In genomic region chr1:63178308-63178707, GRCm38 (mm10) we compare ENCODE assay signal across 11 mouse cellular contexts. TPM values are rescaled to one million over a fixed set of nuclear protein-coding genes. Genes with fewer than 3 reads are reported as not detected.
DNase-seq lines count a peak whose midpoint lies in the region; ATAC-seq lines count a peak whose summit lies in the region.
"Had no signal": no experiment of that assay in that cellular context is flagged by ENCODE, and none has a peak within 500 bp of the region (broad histone marks: within the 10 kb centered on the region; RNA-seq: fewer than 3 reads in every experiment).

No protein-coding gene starts in this region.

- peak overlapping the region; percentile 78 for H3K4me2 ChIP-seq in kidney, embryonic 16.5 days (replicated peaks; ENCODE audit: low read depth, low read length)
- H3K4me2 ChIP-seq in embryonic facial prominence, embryonic 11.5 days (ENCODE audit: low read depth, low read length): peak overlapping the region; percentile 50; the same call in 1 of the 2 replicates
- peak overlapping the region; percentile 73; the same call in 1 of the 2 replicates for H3K4me2 ChIP-seq in limb, embryonic 11.5 days (ENCODE audit: low read depth, severe bottlenecking)
- H3K4me2 ChIP-seq in neural tube, embryonic 14.5 days (ENCODE audit: low read depth, low read length): peak overlapping the region; percentile 71

- no peaks in the 10 kb centered on the region for H3K27me3 ChIP-seq in kidney, embryonic 16.5 days (ENCODE audit: insufficient read depth, low read length)
- H3K27me3 ChIP-seq in embryonic facial prominence, embryonic 11.5 days (ENCODE audit: control insufficient read depth, insufficient read depth, low read length): no peaks in the 10 kb centered on the region
- no peaks in the 10 kb centered on the region for H3K27me3 ChIP-seq in limb, embryonic 11.5 days (ENCODE audit: control insufficient read depth, insufficient read depth, low read length)
- no peaks in the 10 kb centered on the region; the same call in 1 of the 2 replicates for H3K27me3 ChIP-seq in neural tube, embryonic 14.5 days (ENCODE audit: control insufficient read depth, insufficient read depth, low read length)

- DNase-seq in kidney, postnatal 25 days: no peak
- DNase-seq in embryonic facial prominence, embryonic 11.5 days (ENCODE audit: low spot score): no peak
- DNase-seq in limb, embryonic 11.5 days (ENCODE audit: low spot score): no peak
- DNase-seq in adrenal gland, adult 8-10 months: no peak
- no peak for DNase-seq in lung, adult 18-20 months
- DNase-seq: adrenal gland, postnatal 25 days; gastrocnemius, postnatal 10 days; thymus, postnatal 36 days had no signal

- H3K4me1 ChIP-seq in kidney, embryonic 16.5 days (ENCODE audit: insufficient read depth, low read length): peaks cover 23% of the 10 kb centered on the region
- H3K4me1 ChIP-seq in embryonic facial prominence, embryonic 11.5 days (ENCODE audit: control insufficient read depth, insufficient read depth, low read length): no peaks in the 10 kb centered on the region; the same call in none of the 2 replicates
- H3K4me1 ChIP-seq in limb, embryonic 11.5 days (ENCODE audit: control insufficient read depth, insufficient read depth, low read length): peaks cover 11% of the 10 kb centered on the region
- peaks cover 20% of the 10 kb centered on the region for H3K4me1 ChIP-seq in neural tube, embryonic 14.5 days (ENCODE audit: control insufficient read depth, insufficient read depth, low read length)

- no peak overlapping the region for H3K27ac ChIP-seq in kidney, embryonic 16.5 days (ENCODE audit: low read length)
- no peak overlapping the region for H3K27ac ChIP-seq in embryonic facial prominence, embryonic 11.5 days (replicated peaks; ENCODE audit: low read depth, low read length)
- H3K27ac ChIP-seq in limb, embryonic 11.5 days (replicated peaks; ENCODE audit: low read depth, low read length): no peak overlapping the region
- H3K27ac ChIP-seq in neural tube, embryonic 14.5 days (ENCODE audit: low read depth, low read length): no peak overlapping the region

- WGBS in kidney, embryonic 16.5 days: 62% methylated on average over 3 of the region's 3 CpGs
- 76% methylated on average over 3 of the region's 3 CpGs for WGBS in embryonic facial prominence, embryonic 11.5 days
- WGBS in limb, embryonic 11.5 days: 85% methylated on average over 3 of the region's 3 CpGs
- WGBS in neural tube, embryonic 14.5 days: 80% methylated on average over 3 of the region's 3 CpGs

- H3K9me3 ChIP-seq in kidney, embryonic 16.5 days (ENCODE audit: low read length): no peaks in the 10 kb centered on the region
- H3K9me3 ChIP-seq in embryonic facial prominence, embryonic 11.5 days (replicated peaks; ENCODE audit: control insufficient read depth, low read length): no peaks in the 10 kb centered on the region
- no peaks in the 10 kb centered on the region for H3K9me3 ChIP-seq in limb, embryonic 11.5 days (ENCODE audit: control insufficient read depth, low read length)
- no peaks in the 10 kb centered on the region for H3K9me3 ChIP-seq in neural tube, embryonic 14.5 days (ENCODE audit: control insufficient read depth, low read length)

- ATAC-seq in kidney, embryonic 16.5 days (ENCODE audit: low FRiP score, low TSS enrichment): no peak
- ATAC-seq in embryonic facial prominence, embryonic 11.5 days (replicated peaks; ENCODE audit: insufficient number of reproducible peaks, low FRiP score, low TSS enrichment, low read depth): no peak
- ATAC-seq in limb, embryonic 11.5 days (ENCODE audit: insufficient number of reproducible peaks, low FRiP score, low TSS enrichment, low read depth): no peak
- no peak for ATAC-seq in neural tube, embryonic 14.5 days (ENCODE audit: low read depth)
- no peak for ATAC-seq in megakaryocyte progenitor cell, adult 5-6 weeks (replicated peaks; ENCODE audit: poor library complexity)

- peaks cover 18% of the 10 kb centered on the region for H3K36me3 ChIP-seq in kidney, embryonic 16.5 days (ENCODE audit: insufficient read depth, low read length)
- H3K36me3 ChIP-seq in embryonic facial prominence, embryonic 11.5 days (replicated peaks; ENCODE audit: control insufficient read depth, insufficient read depth, low read depth, low read length): no peaks in the 10 kb centered on the region
- H3K36me3 ChIP-seq in limb, embryonic 11.5 days (ENCODE audit: control insufficient read depth, insufficient read depth, low read length): peaks cover 2% of the 10 kb centered on the region; the same call in 1 of the 2 replicates
- H3K36me3 ChIP-seq in neural tube, embryonic 14.5 days (ENCODE audit: control insufficient read depth, insufficient read depth, low read length): peaks cover 10% of the 10 kb centered on the region; the same call in 1 of the 2 replicates

- H3K9ac ChIP-seq in kidney, embryonic 16.5 days (replicated peaks; ENCODE audit: low read length): peak overlapping the region; percentile 98; the same call in 1 of the 2 replicates
- peak overlapping the region; percentile 96 for H3K9ac ChIP-seq in embryonic facial prominence, embryonic 11.5 days (replicated peaks; ENCODE audit: low read length)
- no peak overlapping the region for H3K9ac ChIP-seq in limb, embryonic 11.5 days (ENCODE audit: low read length)
- H3K9ac ChIP-seq in neural tube, embryonic 14.5 days (replicated peaks; ENCODE audit: low read depth, low read length): no peak overlapping the region

- H3K4me3 ChIP-seq in kidney, embryonic 16.5 days (ENCODE audit: low read length): peak overlapping the region; percentile 88
- H3K4me3 ChIP-seq in embryonic facial prominence, embryonic 11.5 days (ENCODE audit: low read depth, low read length): no peak overlapping the region
- peak overlapping the region; percentile 92 for H3K4me3 ChIP-seq in limb, embryonic 11.5 days (ENCODE audit: low read depth, low read length)
- H3K4me3 ChIP-seq in neural tube, embryonic 14.5 days (ENCODE audit: low read depth, low read length): no peak overlapping the region

RNA-seq across cellular contexts. Expression of gene Ndufs1, which starts 1.7 kb away (rescaled TPM):
- 188 TPM in 2 replicates for polyA plus RNA-seq in kidney, embryonic 16.5 days (2015; fragmentation: Nextera tagmentation; extraction: Ambion mirVana)
- 160 and 162 TPM in 2 replicates for polyA plus RNA-seq in embryonic facial prominence, embryonic 11.5 days (2014; fragmentation: Nextera tagmentation; extraction: Ambion mirVana)
- polyA plus RNA-seq in limb, embryonic 11.5 days (2014; fragmentation: Nextera tagmentation; extraction: Ambion mirVana): 148 and 154 TPM in 2 replicates
- 155 and 167 TPM in 2 replicates for polyA plus RNA-seq in neural tube, embryonic 14.5 days (2014; fragmentation: Nextera tagmentation; extraction: Ambion mirVana)
- 100 to 1,000 TPM; 185 to 263 (median 226) TPM for total RNA-seq in adrenal gland, adult 8-10 months (2022)
- total RNA-seq in megakaryocyte progenitor cell, adult 5-6 weeks (2015): 135 and 150 TPM in 2 replicates
- 147 and 172 TPM in 2 replicates for total RNA-seq in megakaryocyte progenitor cell, adult 5-6 weeks (2017)

RNA-seq across cellular contexts. Expression of gene Eef1b2, which starts 1.7 kb away (rescaled TPM):
- 533 and 571 TPM in 2 replicates for polyA plus RNA-seq in kidney, embryonic 16.5 days (2015; fragmentation: Nextera tagmentation; extraction: Ambion mirVana)
- 611 and 644 TPM in 2 replicates for polyA plus RNA-seq in embryonic facial prominence, embryonic 11.5 days (2014; fragmentation: Nextera tagmentation; extraction: Ambion mirVana)
- polyA plus RNA-seq in limb, embryonic 11.5 days (2014; fragmentation: Nextera tagmentation; extraction: Ambion mirVana): 652 and 703 TPM in 2 replicates
- polyA plus RNA-seq in neural tube, embryonic 14.5 days (2014; fragmentation: Nextera tagmentation; extraction: Ambion mirVana): 495 and 539 TPM in 2 replicates
- total RNA-seq in adrenal gland, adult 8-10 months (2022): 100 to 1,000 TPM; 529 to 647 (median 593) TPM
- 1,640 and 1,755 TPM in 2 replicates for total RNA-seq in megakaryocyte progenitor cell, adult 5-6 weeks (2015)
- total RNA-seq in megakaryocyte progenitor cell, adult 5-6 weeks (2017): 3,229 and 3,450 TPM in 2 replicates

RNA-seq across cellular contexts. Expression of gene Gpr1, which starts 36.0 kb away (rescaled TPM):
- 0.07 and 0.09 TPM in 2 replicates for polyA plus RNA-seq in kidney, embryonic 16.5 days (2015; fragmentation: Nextera tagmentation; extraction: Ambion mirVana)
- polyA plus RNA-seq in embryonic facial prominence, embryonic 11.5 days (2014; fragmentation: Nextera tagmentation; extraction: Ambion mirVana): 0.11 and 0.17 TPM in 2 replicates
- polyA plus RNA-seq in limb, embryonic 11.5 days (2014; fragmentation: Nextera tagmentation; extraction: Ambion mirVana): 0.09 TPM in 1 of 2 replicates, not detected in the other
- polyA plus RNA-seq in neural tube, embryonic 14.5 days (2014; fragmentation: Nextera tagmentation; extraction: Ambion mirVana): 0.73 and 1.3 TPM in 2 replicates
- under 1 TPM in 3 of 4 experiments, not detected in 1; 0.23 to 0.42 (median 0.38) TPM for total RNA-seq in adrenal gland, adult 8-10 months (2022)
- not detected in 2 replicates for total RNA-seq in megakaryocyte progenitor cell, adult 5-6 weeks (2015)
- total RNA-seq in megakaryocyte progenitor cell, adult 5-6 weeks (2017): not detected in 2 replicates
- total RNA-seq: adrenal gland, postnatal 25 days had no signal

Comparison
In these comparisons a context has a peak if more than half of its experiments do, and no peak if none do; other contexts are left out.
1. H3K4me3 ChIP-seq: peak in kidney, embryonic 16.5 days (single experiment) and limb, embryonic 11.5 days (single experiment); none in embryonic facial prominence, embryonic 11.5 days (single experiment) and neural tube, embryonic 14.5 days (single experiment).
2. H3K9ac ChIP-seq: peak in kidney, embryonic 16.5 days (single experiment) and embryonic facial prominence, embryonic 11.5 days (single experiment); none in limb, embryonic 11.5 days (single experiment) and neural tube, embryonic 14.5 days (single experiment).
3. Peak in every context shown above with its lines, with median percentiles within 50 percentile points of each other: H3K4me2 ChIP-seq.